Mouse (Mus musculus): ENCODE data around the gene Rasal3.

The Rasal3 gene

GRCm38 (mm10) chr17:32356281-32356680 is 47.1 kb downstream of the Rasal3 start:
- no peak for DNase-seq (ENCODE audit: low read depth, low spot score)

- no peak for DNase-seq (ENCODE audit: low read depth, low spot score)
Observed at GRCm38 (mm10) chr17:32355031-32355430, 48.4 kb downstream of the Rasal3 start.

DNA sequence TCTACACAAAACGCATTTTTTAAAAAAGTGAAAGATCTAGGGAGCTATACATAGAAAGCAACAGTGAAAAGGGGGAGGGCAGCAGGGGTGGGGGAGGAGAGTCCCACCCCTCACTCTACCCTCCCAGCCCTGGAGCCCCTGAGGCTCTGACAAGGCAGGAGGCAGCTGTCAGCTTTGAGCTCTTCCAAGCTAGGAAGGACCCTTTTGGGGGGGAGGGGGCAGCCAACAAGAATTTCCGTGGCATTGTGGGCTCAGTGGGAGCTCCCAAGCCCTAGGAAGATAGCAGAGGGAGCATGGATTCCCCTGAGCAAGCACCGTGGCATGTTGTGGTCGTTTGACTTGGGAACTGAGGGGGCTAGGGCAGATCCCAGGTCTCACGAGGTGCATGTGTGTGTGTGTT is 49.2 kb downstream of the Rasal3 start:
- no peak for DNase-seq (ENCODE audit: low read depth, low spot score)

DNA sequence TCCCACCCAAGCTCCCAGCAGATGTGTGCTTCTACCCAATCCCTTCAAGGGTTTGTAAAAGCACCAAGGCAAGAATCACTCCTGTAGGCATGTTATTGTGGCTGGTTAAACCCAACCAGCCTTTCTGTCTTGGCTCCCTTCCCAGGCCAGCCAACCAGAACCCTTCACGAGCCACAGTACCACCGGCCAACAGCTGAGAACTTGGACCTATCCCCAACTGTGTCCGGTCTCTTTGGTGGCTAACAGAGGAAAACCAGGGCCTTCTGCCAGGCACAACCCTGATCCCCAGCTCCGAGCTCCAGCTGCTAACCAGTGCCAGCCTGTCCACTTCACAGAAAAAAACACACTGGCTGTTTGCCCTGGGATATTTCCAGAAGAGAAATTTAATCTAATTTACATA is 49.7 kb downstream of the Rasal3 start:
- DNase-seq (ENCODE audit: low read depth, low spot score), result no peak

GRCm38 (mm10) chr17:32351726-32352125 is 51.7 kb downstream of the Rasal3 start:
- no peak for DNase-seq (ENCODE audit: low read depth, low spot score)

- no peak for DNase-seq (ENCODE audit: low read depth, low spot score)
Observed at GRCm38 (mm10) chr17:32351269-32351668, 52.1 kb downstream of the Rasal3 start.

- DNase-seq (ENCODE audit: low read depth, low spot score), result peak; percentile 96
Observed at GRCm38 (mm10) chr17:32350382-32350983, 52.9 kb downstream of the Rasal3 start, which contains the start of gene Akap8l. Gene Akap8l (minus strand): TSS chr17:32350607.

GRCm38 (mm10) chr17:32349851-32350381 is 53.5 kb downstream of the Rasal3 start:
- no peak for DNase-seq (ENCODE audit: low read depth, low spot score)

- DNase-seq (ENCODE audit: low read depth, low spot score), result no peak
Observed at GRCm38 (mm10) chr17:32349037-32349732, 54.2 kb downstream of the Rasal3 start.

DNA sequence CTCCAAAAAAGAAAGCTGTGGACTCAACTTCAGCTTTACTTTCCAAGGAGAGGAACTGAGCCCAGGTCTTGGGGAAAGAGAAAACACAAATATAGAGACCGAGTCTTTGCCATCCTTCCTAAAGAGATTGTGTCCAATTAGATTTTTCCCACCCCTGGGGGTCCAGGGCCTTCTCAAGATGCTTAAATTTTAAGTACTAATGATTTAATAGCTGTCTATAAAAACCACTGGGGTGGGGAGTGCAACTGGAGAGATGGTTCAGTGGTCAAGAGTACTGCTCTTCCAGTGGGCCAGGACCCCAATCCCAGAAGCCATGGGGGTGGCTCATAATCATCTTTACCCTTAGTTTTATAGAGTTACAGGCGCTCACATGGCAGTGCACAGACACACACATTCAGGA is 55.0 kb downstream of the Rasal3 start:
- no peak for DNase-seq (ENCODE audit: low read depth, low spot score)

GRCm38 (mm10) chr17:32341102-32341501 is 62.3 kb downstream of the Rasal3 start:
- no peak for DNase-seq (ENCODE audit: low read depth, low spot score)
